Comparison of ENCODE assay signal across 27 mouse cellular contexts in the genomic region with DNA sequence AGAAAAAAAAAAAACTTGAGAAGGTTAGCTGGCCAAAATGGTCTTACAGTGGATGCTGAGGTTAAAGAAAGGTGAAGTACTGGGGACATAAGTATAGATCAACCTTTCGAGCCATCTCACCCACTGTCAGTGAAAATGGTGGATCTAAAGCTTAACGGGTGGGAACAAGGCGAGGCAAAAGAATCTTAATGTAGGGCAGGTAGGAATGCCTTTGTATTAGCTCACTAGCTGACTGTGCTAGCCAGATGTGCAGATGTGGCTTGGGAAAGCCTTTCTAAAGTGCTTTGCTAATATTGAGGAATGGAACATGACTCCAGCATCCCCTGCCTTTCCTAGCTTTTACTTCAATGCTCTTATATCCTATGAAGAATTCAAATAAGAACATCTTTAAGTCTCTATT.
"Had no signal": no experiment of that assay in that cellular context is flagged by ENCODE, and none has a peak within 500 bp of the region (broad histone marks: within the 10 kb centered on the region; RNA-seq: fewer than 3 reads in every experiment).

No protein-coding gene starts in this region.

- H3K4me3 ChIP-seq: embryonic facial prominence, embryonic 10.5 days; embryonic facial prominence, embryonic 12.5 days; embryonic facial prominence, embryonic 13.5 days; embryonic facial prominence, embryonic 15.5 days; erythroblast, embryonic 14.5 days; forebrain, embryonic 10.5 days; forebrain, embryonic 12.5 days; forebrain, embryonic 13.5 days; forebrain, embryonic 15.5 days; gastrocnemius, adult 2 months; heart, adult 2 months; heart, embryonic 10.5 days had no signal

- H3K27me3 ChIP-seq: embryonic facial prominence, embryonic 12.5 days; embryonic facial prominence, embryonic 13.5 days; embryonic facial prominence, embryonic 15.5 days; forebrain, embryonic 12.5 days; forebrain, embryonic 13.5 days; forebrain, embryonic 15.5 days had no signal

- H3K9ac ChIP-seq: embryonic facial prominence, embryonic 12.5 days; embryonic facial prominence, embryonic 13.5 days; embryonic facial prominence, embryonic 15.5 days; forebrain, embryonic 12.5 days; forebrain, embryonic 13.5 days; forebrain, embryonic 15.5 days had no signal

- H3K36me3 ChIP-seq: embryonic facial prominence, embryonic 10.5 days; embryonic facial prominence, embryonic 12.5 days; embryonic facial prominence, embryonic 13.5 days; embryonic facial prominence, embryonic 15.5 days; forebrain, embryonic 10.5 days; forebrain, embryonic 12.5 days; forebrain, embryonic 15.5 days; heart, embryonic 10.5 days had no signal

- DNase-seq: cerebellum, adult 8-10 months; cerebellum, adult 9-10 months; cerebellum, adult 9-11 months; cerebellum, postnatal 10 days; cerebellum, postnatal 14 days; cerebellum, postnatal 25 days; cerebellum, postnatal 36 days; embryo, embryonic 11 days; gastrocnemius, adult 2 months; gastrocnemius, postnatal 10 days; gastrocnemius, postnatal 14 days; gastrocnemius, postnatal 25 days; gastrocnemius, postnatal 36 days; heart, adult 18-20 months; heart, adult 2 months had no signal

- H3K27ac ChIP-seq: embryonic facial prominence, embryonic 10.5 days; embryonic facial prominence, embryonic 12.5 days; embryonic facial prominence, embryonic 13.5 days; embryonic facial prominence, embryonic 15.5 days; forebrain, embryonic 10.5 days; forebrain, embryonic 12.5 days; forebrain, embryonic 13.5 days; forebrain, embryonic 15.5 days; gastrocnemius, adult 2 months; heart, adult 2 months; heart, embryonic 10.5 days had no signal

- H3K9me3 ChIP-seq: embryonic facial prominence, embryonic 10.5 days; embryonic facial prominence, embryonic 12.5 days; embryonic facial prominence, embryonic 13.5 days; embryonic facial prominence, embryonic 15.5 days; forebrain, embryonic 10.5 days; forebrain, embryonic 12.5 days; forebrain, embryonic 13.5 days; forebrain, embryonic 15.5 days; heart, embryonic 10.5 days had no signal

- H3K4me1 ChIP-seq: embryonic facial prominence, embryonic 10.5 days; embryonic facial prominence, embryonic 12.5 days; embryonic facial prominence, embryonic 13.5 days; embryonic facial prominence, embryonic 15.5 days; forebrain, embryonic 10.5 days; forebrain, embryonic 12.5 days; forebrain, embryonic 13.5 days; forebrain, embryonic 15.5 days had no signal

- H3K4me2 ChIP-seq: embryonic facial prominence, embryonic 12.5 days; embryonic facial prominence, embryonic 13.5 days; embryonic facial prominence, embryonic 15.5 days; forebrain, embryonic 12.5 days; forebrain, embryonic 13.5 days; forebrain, embryonic 15.5 days had no signal

- ATAC-seq: forebrain, embryonic 13.5 days; forebrain, embryonic 14.5 days; forebrain, embryonic 15.5 days; forebrain, embryonic 16.5 days had no signal
